Mouse (Mus musculus) layer of hippocampus, adult 11-12 months (tissue): ENCODE measurements around the gene Snrpd3.
"Not testable (repeated sequence)": the region's sequence is repeated elsewhere in the genome, so short reads cannot be mapped to it uniquely, and the experiment has no call there.

Experiments used
- DNase-seq: peaks from one replicate; pipeline ENCODE4 v3.0.0; 2022; ENCODE audit warnings: low spot score

The Snrpd3 gene

GRCm38 (mm10) chr10:75517073-75517757, at the start of gene Snrpd3:
Gene Snrpd3 (plus strand): TSS chr10:75517551.
- peak; percentile 91 for DNase-seq

- DNase-seq = no peak
These were observed 43.9 kb upstream of the Snrpd3 start for GRCm38 (mm10) chr10:75473411-75473810.

DNA sequence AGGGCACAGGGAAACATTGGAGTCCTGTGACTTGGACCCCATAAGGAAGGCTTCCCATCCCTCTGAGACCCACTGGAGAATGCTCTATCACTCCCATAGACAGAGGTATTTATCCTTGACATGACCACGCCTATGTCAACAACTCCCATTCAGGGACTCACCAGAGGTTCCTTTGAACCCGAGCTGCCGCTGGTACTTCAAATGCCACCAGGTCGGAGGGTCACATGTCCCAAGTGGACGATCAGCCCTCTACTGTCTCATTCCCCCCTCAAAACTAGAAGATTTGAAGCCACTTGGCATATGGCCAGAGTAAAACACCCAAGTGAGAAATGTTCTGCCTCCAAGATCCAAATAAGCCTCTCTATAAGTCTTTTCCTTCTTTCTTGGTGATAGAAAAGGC, 42.8 kb upstream of the Snrpd3 start:
- DNase-seq = no peak

- not testable (repeated sequence) for DNase-seq
These were observed 42.1 kb upstream of the Snrpd3 start for GRCm38 (mm10) chr10:75475139-75475850.

GRCm38 (mm10) chr10:75477034-75477433, 40.3 kb upstream of the Snrpd3 start:
- DNase-seq = no peak

DNA sequence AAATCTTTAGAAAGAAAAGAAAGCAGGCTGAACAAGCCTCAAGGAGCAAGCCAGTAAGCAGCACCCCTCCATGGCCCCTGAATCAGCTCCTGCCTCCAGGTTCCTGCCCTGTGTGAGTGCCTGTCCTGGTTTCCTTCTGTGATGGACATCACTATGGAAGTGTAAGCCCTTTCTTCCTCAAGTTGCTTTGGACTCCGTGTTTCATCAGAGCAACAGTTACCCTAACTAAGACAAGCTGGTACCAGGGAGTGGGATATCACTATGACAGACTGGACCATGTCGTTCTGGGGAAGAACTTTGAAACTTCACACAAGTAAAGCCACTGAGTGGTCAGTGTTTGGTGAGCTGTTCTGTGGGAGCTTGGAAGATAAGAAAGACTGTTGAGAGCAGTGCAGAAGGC, 37.4 kb upstream of the Snrpd3 start:
- DNase-seq = no peak

DNA sequence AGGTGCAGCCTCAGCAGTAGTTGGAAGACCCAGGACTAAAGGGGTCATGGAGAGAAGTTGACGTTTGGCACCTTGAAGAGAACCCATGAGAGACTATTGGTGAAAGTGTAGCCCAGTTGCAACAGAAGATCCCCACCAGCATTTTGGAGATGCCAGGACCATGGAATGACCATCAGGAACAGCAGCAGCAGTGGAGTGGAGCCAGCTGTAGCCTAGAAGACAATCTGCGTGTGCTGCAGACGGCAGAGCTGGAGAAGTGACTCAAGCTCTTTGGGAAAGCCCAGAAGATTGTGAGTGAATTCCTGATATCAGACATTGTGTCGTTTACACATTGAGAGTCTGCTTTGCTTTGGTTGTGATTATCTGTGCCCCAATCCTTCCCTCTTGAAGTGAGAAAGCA, 35.6 kb upstream of the Snrpd3 start:
- DNase-seq = no peak

DNA sequence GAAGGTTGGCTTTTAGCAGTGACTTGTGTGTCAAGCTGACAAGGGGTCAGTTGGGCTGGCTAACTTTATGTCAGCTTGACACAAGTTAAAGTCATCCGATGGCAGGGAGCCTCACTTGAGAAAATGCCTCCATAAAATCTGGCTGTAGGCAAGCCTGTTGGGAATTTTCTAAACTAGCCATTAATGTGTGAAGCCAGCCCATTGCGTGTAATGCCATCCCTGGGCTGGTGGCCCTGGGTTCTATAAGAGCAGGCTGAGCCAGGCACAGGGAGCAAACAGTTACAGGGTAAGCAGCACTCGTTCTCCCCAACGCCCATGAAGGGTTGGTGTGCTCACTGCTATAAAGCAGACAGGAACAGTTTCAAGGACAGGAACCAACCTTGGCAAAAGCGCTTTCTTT, 35.1 kb upstream of the Snrpd3 start:
- no peak for DNase-seq

- no peak for DNase-seq
These were observed 34.4 kb upstream of the Snrpd3 start for GRCm38 (mm10) chr10:75482919-75483483.

GRCm38 (mm10) chr10:75484066-75484465, 33.3 kb upstream of the Snrpd3 start:
- no peak for DNase-seq

DNA sequence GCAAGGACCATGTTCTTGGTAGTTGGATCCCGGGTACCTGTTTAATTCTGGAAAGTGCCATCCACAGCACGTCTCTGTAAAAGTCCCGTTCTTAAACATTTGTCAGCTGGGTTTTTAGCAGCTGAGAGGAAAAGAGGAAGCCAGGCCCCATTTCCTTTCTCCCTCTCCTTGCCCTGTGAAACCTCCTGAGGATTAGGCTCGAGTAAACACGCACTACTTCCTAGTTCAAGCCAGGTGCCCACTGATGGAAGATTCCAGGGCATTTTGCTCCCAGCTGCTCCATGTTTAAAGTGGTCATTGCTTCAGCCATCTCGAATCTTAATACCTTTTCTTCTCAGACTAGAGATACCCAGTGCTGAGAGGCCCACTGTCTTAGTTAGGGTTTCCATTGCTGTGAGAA, 32.6 kb upstream of the Snrpd3 start:
- no peak for DNase-seq

- peak; percentile 81 for DNase-seq
These were observed 31.0 kb upstream of the Snrpd3 start for GRCm38 (mm10) chr10:75486086-75486979.

- DNase-seq = no peak
These were observed 30.2 kb upstream of the Snrpd3 start for GRCm38 (mm10) chr10:75487131-75487530.

DNA sequence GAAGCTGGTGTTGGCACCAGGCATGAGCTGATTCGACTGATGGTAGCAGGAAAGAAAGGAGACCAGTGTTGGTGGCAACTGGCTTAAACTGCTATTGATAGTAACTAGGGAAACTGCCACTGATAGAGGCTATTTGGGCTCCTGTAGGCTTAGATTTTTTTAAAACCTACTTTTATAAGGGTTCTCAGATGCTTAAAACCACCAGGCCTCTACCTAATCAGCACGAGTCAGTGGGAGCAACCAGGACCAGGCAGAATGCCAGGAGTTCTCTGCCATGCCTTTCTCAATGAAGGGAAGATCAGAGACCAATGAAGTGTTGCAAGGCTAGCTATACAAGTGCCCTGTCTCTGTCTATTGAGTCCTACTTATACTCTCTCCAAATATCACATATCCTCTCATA, 27.8 kb upstream of the Snrpd3 start:
- DNase-seq = no peak

- no peak for DNase-seq
These were observed 26.6 kb upstream of the Snrpd3 start for GRCm38 (mm10) chr10:75490731-75491130.

GRCm38 (mm10) chr10:75491234-75491935, 26.0 kb upstream of the Snrpd3 start:
- no peak for DNase-seq

DNA sequence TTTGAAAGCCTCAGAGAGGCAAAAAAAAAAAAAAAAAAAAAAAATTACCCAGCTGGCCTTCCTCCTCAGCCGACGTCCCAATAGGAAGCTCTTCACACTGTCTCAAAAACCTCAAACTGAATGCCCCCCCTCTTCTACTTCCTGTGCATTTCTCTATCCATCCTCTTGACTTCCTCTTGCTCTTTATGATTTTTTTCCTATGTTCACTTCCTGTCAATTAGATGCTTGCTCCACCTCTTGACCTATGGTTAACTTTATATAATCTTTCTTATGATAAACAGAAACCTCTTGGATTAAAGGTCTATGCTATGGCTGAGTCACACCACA, 25.5 kb upstream of the Snrpd3 start:
- DNase-seq = no peak

DNA sequence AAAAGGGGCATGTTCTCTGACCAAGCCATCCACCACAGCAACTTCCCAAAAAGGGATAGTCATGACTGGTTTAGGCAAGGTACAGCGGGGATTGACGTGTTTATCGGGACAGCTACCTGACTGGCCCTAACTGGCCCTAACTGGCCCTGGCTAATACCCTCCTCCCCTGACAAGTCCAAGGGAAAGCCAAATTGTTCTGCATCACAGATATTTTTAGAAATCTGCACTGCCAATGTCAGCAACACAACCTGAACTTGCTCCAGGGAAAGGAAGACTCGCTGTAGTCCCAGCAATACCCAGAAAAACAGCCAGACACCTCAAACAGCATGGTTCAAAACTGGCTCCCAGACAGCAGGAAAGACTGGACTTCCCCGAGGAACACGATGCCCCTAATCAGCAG, 22.0 kb upstream of the Snrpd3 start:
- DNase-seq = no peak

- no peak for DNase-seq
These were observed 21.4 kb upstream of the Snrpd3 start for GRCm38 (mm10) chr10:75495921-75496320.

DNA sequence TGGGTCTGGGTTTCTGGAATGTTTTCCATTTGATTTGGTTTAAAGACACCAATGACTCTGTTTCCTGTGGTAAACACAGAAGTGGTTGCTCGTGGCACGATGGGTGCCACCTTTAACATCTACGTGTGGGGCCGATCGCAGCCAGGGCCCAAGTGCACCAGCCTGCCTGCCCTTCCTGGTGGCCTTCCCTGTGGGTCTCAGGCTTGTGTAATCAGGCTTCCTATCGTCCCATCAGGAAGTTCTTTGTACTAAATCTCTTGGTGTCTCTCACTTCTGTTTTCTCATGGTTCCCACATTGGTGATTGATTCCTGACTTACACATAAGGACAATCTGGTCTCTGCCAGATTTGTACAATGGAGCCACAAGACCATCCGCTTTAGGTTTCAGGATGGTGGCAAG, 18.1 kb upstream of the Snrpd3 start:
- DNase-seq = not testable (repeated sequence)

- DNase-seq = no peak
These were observed 17.6 kb upstream of the Snrpd3 start for GRCm38 (mm10) chr10:75499791-75500190.

DNA sequence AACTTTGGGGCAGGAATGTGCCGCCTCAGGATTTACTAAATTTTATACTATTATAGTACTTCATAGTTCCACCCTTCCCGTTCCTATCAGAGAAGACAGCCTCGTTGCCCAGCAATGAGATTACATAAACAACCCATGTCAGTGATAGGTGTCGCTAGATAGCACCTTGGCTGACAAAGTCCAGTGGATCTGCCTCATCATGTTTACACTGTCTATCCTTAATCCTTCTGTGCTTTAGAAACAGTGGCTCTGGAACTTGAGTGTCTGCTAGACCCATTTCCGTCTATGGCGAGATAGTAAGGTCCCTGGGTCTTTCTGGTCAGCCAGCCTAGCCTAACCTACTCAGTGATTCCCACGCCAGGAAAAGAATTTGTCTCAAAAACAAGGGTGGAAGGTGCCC, 17.0 kb upstream of the Snrpd3 start:
- no peak for DNase-seq
